Mouse (Mus musculus) ES-Bruce4 (cell line): ENCODE data around the gene Slc38a8. TPM values are rescaled to one million over a fixed set of nuclear protein-coding genes. Genes with fewer than 3 reads are reported as not detected.

Experiments used
- H3K27ac ChIP-seq: 2 replicates; pipeline ENCODE4 v1.5.1; 2012; ENCODE audit warnings: low read length, inconsistent platforms; ENCODE audit not compliant: insufficient read depth
- H3K27me3 ChIP-seq: 2 replicates; pipeline ENCODE4 v1.6.1; 2012; ENCODE audit warnings: mild to moderate bottlenecking, low read length, inconsistent platforms; ENCODE audit not compliant: control insufficient read depth, poor library complexity, insufficient read depth, severe bottlenecking
- H3K36me3 ChIP-seq: 2 replicates; pipeline ENCODE4 v1.6.1; 2012; ENCODE audit warnings: inconsistent platforms, mild to moderate bottlenecking, low read length, moderate library complexity; ENCODE audit not compliant: control insufficient read depth, poor library complexity, insufficient read depth, severe bottlenecking
- H3K4me1 ChIP-seq: one replicate; pipeline ENCODE4 v1.8.1; 2011; ENCODE audit warnings: low read length; ENCODE audit not compliant: control insufficient read depth, insufficient read depth
- H3K4me3 ChIP-seq: 2 replicates; pipeline ENCODE4 v1.5.1; 2011; ENCODE audit warnings: low read depth, mild to moderate bottlenecking, low read length
- H3K9ac ChIP-seq: 2 replicates; pipeline ENCODE4 v1.6.1; 2012; ENCODE audit warnings: low read depth, mild to moderate bottlenecking, inconsistent platforms; ENCODE audit not compliant: poor library complexity, severe bottlenecking
- H3K9me3 ChIP-seq: replicated peaks from 2 replicates; pipeline ENCODE4 v1.6.1; 2012; ENCODE audit warnings: mild to moderate bottlenecking, low read length, inconsistent platforms; ENCODE audit not compliant: control insufficient read depth, poor library complexity, insufficient read depth, severe bottlenecking
- CTCF ChIP-seq: IDR thresholded peaks from one replicate; pipeline ENCODE4 v1.8.1; 2011; ENCODE audit warnings: low read depth, low read length
- EP300 ChIP-seq: IDR thresholded peaks from 2 replicates; pipeline ENCODE4 v1.6.1; 2011; ENCODE audit warnings: low read depth, low read length; ENCODE audit not compliant: insufficient read depth
- POLR2A ChIP-seq: IDR thresholded peaks from one replicate; pipeline ENCODE4 v1.8.1; 2011; ENCODE audit warnings: low read length; ENCODE audit not compliant: insufficient read depth
- polyA plus RNA-seq: library from polyadenylated mRNA; stranded (reverse); fragments of >200 nt; gene quantifications from 2 replicates; pipeline ENCODE4 v1.2.4, GENCODE M21; 2011; ENCODE audit warnings: low read depth; ENCODE audit not compliant: missing spikeins, insufficient read depth, insufficient read length

Gene Slc38a8
- polyA plus RNA-seq, 1 experiment, result not detected

DNA sequence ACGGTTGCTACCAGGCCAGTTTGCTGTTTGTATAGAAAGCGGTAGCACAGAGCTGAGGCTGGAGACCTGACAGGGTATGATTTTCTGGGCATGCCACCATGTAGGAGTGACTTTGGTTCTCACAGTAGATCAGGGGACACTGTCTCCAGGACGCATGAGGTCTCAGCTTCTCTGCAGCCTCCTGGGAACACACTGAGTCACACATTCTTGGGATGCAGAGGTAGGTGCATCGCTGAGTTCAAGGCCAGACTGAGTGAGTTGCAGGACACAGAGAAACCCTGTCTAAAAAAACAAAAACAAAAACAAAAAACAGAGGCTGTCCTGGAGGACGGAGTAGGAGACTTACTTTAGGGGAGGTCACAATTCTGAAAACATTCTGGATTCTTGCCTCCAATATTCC is 48.6 kb downstream of the Slc38a8 start:
- TF ChIP-seq EP300, result no peak
- TF ChIP-seq POLR2A, result no peak

DNA sequence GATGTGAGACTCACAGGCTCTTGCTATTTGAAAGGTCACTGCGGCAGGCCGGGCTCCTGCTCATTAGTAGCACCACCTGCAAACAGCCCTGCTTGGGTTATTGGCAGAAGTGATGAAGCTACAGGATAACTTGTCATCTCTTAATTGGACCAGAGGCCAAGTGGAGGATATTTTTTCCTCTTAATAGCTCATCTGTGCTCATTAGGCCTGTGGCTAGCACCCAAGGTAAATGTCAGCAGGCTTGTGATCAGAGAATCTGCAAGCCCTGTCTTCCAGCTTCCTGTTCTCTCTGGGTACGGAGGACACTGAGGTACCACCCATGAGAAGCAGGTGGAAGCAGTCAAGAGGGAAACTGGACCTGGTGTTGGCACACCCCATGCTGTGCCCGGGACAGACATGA is 50.4 kb downstream of the Slc38a8 start:
- TF ChIP-seq EP300, result no peak
- TF ChIP-seq CTCF, result no peak
- no peak for TF ChIP-seq POLR2A
- H3K9me3 ChIP-seq, result no peaks in the 10 kb centered on the region
- no peak overlapping the region for H3K4me3 ChIP-seq
- no peak overlapping the region for H3K9ac ChIP-seq
- no peaks in the 10 kb centered on the region for H3K36me3 ChIP-seq
- H3K27ac ChIP-seq, result no peak overlapping the region
- H3K4me1 ChIP-seq, result no peaks in the 10 kb centered on the region
- H3K27me3 ChIP-seq, result peaks cover 8% of the 10 kb centered on the region

More for the DNA sequence above, 48.6 kb downstream of the Slc38a8 start:
- no peak overlapping the region for H3K9ac ChIP-seq
- no peak overlapping the region for H3K27ac ChIP-seq
- H3K4me1 ChIP-seq, result no peaks in the 10 kb centered on the region
- no peak overlapping the region for H3K4me3 ChIP-seq
- H3K9me3 ChIP-seq, result no peaks in the 10 kb centered on the region
- H3K27me3 ChIP-seq, result no peaks in the 10 kb centered on the region
- H3K36me3 ChIP-seq, result no peaks in the 10 kb centered on the region

DNA sequence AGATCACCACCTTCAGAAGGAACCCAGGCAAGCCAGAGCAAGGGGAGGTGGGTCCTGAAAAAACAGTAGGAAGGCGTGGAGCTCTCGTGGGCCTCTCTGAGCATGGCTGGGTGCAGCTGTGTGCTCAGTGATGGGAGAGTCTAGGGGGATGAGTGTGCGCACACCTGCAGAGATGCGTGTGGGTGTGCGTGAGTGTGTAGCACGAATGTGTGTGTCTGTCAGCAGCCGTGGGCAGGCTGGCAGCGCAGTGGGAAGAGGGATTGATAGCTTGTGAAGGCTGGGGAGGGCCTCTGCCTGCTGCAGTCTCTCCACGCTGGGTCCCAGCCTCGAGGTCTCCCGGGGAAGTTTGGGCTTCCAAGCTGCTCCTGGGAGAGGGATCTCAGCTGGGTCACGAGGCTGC is 51.9 kb downstream of the Slc38a8 start:
- Histone ChIP-seq H3K27me3 (peaks cover 8% of the 10 kb centered on the region), H3K4me3 (no peak overlapping the region), H3K9me3 (no peaks in the 10 kb centered on the region), H3K4me1 (no peaks in the 10 kb centered on the region), H3K36me3 (no peaks in the 10 kb centered on the region), H3K9ac (no peak overlapping the region), H3K27ac (no peak overlapping the region)
- TF ChIP-seq POLR2A (no peak), EP300 (no peak), CTCF (no peak)

DNA sequence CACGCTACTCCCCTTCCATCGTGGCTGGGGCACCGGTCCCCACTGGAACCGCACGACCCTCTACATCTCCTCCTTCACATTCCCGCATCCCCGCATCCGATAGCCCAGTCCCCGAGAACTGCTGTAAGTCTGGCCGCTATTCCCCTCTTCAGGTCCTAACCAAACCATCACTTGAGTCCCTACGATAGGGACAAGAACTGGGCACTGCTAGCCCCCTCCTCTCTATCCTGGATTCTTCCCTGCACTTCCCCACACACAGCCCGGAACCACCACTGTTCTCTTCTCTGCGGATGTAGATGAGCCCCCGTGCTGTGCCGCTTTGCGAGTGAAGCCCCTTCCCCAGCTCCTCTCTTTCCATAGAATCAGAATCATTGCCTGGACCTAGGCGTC is 53.7 kb downstream of the Slc38a8 start:
- TF ChIP-seq CTCF (no peak), EP300 (no peak), POLR2A (no peak)
- peak overlapping the region; percentile 94 for H3K9ac ChIP-seq

DNA sequence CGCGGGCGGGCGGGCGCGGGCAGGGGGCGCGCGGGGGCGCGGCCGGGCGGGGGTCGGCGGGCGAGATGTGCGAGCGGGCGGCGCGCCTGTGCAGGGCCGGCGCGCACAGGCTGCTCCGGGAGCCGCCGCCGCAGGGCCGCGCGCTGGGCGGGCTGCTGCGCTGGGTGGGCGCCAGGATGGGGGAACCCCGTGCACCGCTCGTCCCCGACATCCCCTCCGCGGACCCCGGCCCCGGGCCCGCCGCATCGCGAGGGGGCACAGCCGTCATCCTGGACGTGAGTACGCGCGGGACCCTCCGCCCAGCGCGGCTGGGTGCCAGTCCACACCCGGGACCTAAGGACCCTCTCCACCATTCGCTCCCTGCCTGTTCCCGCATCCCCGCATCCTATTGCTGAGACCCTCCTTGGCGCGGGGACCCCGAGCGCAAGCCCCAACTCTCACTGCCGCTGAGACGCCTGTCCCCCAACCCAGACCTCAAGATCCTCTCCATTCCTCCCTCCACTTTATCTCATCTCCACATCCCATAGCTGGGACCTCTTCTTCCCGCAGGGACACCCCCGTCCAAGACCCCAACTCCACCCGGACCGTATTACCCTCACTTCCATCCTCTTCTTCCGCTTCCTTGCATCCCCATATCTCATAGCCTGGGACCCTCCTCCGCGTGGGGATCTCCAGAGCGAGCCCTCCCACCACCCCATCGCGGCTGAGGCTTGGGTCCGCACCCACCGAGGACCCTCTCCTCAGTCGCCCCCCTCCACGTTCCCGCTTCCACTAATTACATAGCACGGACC is 54.3 kb downstream of the Slc38a8 start:
- peak overlapping the region; percentile 94 for H3K9ac ChIP-seq
- no peak overlapping the region for H3K27ac ChIP-seq
- H3K27me3 ChIP-seq, result peaks cover 8% of the 10 kb centered on the region
- TF ChIP-seq POLR2A (no peak), CTCF (no peak), EP300 (no peak)
- no peaks in the 10 kb centered on the region for H3K36me3 ChIP-seq
- no peaks in the 10 kb centered on the region for H3K9me3 ChIP-seq
- H3K4me3 ChIP-seq, result peak overlapping the region; percentile 63
- H3K4me1 ChIP-seq, result no peaks in the 10 kb centered on the region

More for the DNA sequence above, 53.7 kb downstream of the Slc38a8 start:
- peak overlapping the region; percentile 63 for H3K4me3 ChIP-seq
- H3K4me1 ChIP-seq, result no peaks in the 10 kb centered on the region
- peaks cover 8% of the 10 kb centered on the region for H3K27me3 ChIP-seq
- H3K9me3 ChIP-seq, result no peaks in the 10 kb centered on the region
- H3K36me3 ChIP-seq, result no peaks in the 10 kb centered on the region
- H3K27ac ChIP-seq, result no peak overlapping the region

DNA sequence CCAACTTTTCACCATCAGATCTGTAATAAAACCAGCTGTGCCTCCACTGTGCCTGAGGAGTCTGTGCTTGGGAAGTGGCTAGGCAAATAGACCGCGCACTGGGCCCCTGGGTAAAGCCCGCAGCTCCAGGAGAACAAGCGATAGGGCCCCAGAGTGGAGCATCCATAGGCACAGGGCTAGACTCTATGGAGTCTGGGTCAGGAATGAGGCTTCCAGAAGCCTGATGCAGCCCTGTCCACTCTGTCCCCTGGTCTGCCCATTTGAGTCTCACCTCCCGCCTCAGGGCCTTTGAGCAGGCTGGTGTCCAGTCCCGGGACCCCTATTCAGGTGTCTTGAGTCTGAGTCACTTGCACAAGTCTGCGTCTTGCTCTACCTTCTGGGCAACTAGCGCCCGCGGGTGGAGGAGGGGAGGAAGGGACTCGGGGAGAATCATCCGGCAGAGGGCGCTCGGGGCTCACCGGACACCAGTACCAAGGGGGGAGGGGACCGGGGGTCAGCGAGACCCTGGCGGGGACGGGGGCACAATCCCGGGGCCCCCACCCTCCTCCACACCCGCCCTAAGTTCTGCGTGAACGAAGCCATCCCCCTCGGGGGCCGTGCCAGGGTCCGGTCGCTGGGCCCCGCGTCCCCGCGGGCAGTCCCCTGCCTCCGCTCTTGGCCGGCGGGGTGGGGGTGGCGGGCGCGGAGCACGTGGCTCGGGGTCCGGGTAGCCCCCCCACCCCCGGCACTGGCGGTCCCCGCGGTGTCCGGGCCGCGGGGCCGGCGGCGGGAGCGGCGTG is 55.1 kb downstream of the Slc38a8 start, which contains the start of gene Necab2:
Necab2 (plus strand) TSS at position 509 of the 779 bp plus-strand sequence.
- no peaks in the 10 kb centered on the region for H3K9me3 ChIP-seq
- H3K4me1 ChIP-seq, result no peaks in the 10 kb centered on the region
- TF ChIP-seq CTCF, result peak; percentile 82
- no peak for TF ChIP-seq POLR2A
- TF ChIP-seq EP300, result 0 out of 2 replicates have a peak, but pooled peaks have one; percentile 20
- peak within 1 kb of the TSS; percentile 94 for H3K9ac ChIP-seq
- peaks cover 8% of the 10 kb centered on the region for H3K27me3 ChIP-seq
- H3K36me3 ChIP-seq, result no peaks in the 10 kb centered on the region
- H3K27ac ChIP-seq, result no peak within 1 kb of the TSS
- H3K4me3 ChIP-seq, result peak within 1 kb of the TSS; percentile 63
